Mouse (Mus musculus) limb, embryonic 11.5 days (tissue): Measurements from ENCODE around the gene Gabarap. TPM values are rescaled to one million over a fixed set of nuclear protein-coding genes. Genes with fewer than 3 reads are reported as not detected.
A peak's percentile ranks its signal among the peaks of the same experiment; 100 is the strongest.
"Not testable (repeated sequence)": the region's sequence is repeated elsewhere in the genome, so short reads cannot be mapped to it uniquely, and the experiment has no call there.

Source experiments
- ATAC-seq: fragments of 200-750 bp; cut with Nextera tagmentation; 2 replicates; pipeline ENCODE4 v1.8.0; 2017; ENCODE audit warnings: low read depth; ENCODE audit not compliant: insufficient number of reproducible peaks, low FRiP score, low TSS enrichment
- DNase-seq: peaks from one replicate; pipeline ENCODE4 v3.0.0-alpha.2; 2015; ENCODE audit warnings: low spot score
- H3K27ac ChIP-seq: fragments of 300-500 bp; sonication (generic); replicated peaks from 2 replicates; pipeline ENCODE4 v1.5.1; 2014; ENCODE audit warnings: low read depth, mild to moderate bottlenecking, low read length
- H3K27me3 ChIP-seq: fragments of 300-500 bp; sonication (generic); 2 replicates; pipeline ENCODE4 v1.6.1; 2014; ENCODE audit warnings: mild to moderate bottlenecking, low read length, mixed read lengths; ENCODE audit not compliant: control insufficient read depth, insufficient read depth
- H3K36me3 ChIP-seq: fragments of 300-500 bp; sonication (generic); 2 replicates; pipeline ENCODE4 v1.6.1; 2014; ENCODE audit warnings: mild to moderate bottlenecking, low read length, moderate library complexity, mixed read lengths; ENCODE audit not compliant: control insufficient read depth, insufficient read depth
- H3K4me1 ChIP-seq: fragments of 300-500 bp; sonication (generic); 2 replicates; pipeline ENCODE4 v1.6.1; 2014; ENCODE audit warnings: low read length, mixed read lengths; ENCODE audit not compliant: control insufficient read depth, insufficient read depth
- H3K4me2 ChIP-seq: fragments of 300-500 bp; sonication (generic); 2 replicates; pipeline ENCODE4 v1.6.1; 2014; ENCODE audit warnings: low read depth, mild to moderate bottlenecking, moderate library complexity; ENCODE audit not compliant: severe bottlenecking
- H3K4me3 ChIP-seq: fragments of 300-500 bp; sonication (generic); 2 replicates; pipeline ENCODE4 v1.5.1; 2014; ENCODE audit warnings: low read depth, low read length
- H3K9ac ChIP-seq: fragments of 300-500 bp; sonication (generic); 2 replicates; pipeline ENCODE4 v1.6.1; 2014; ENCODE audit warnings: mild to moderate bottlenecking, low read length
- H3K9me3 ChIP-seq: fragments of 300-500 bp; sonication (generic); 2 replicates; pipeline ENCODE4 v1.6.1; 2016; ENCODE audit warnings: low read length; ENCODE audit not compliant: control insufficient read depth
- WGBS: fragments of 180-500 bp; shearing (Covaris S2); extraction: QIAGEN DNeasy Blood & Tissue Kit; methylation state at CpG from one replicate; pipeline ENCODE4 v1.1.7; 2014; 5-methylcytosine and 5-hydroxymethylcytosine counted together
- polyA plus RNA-seq: library from polyadenylated mRNA; unstranded; fragments of >200 nt; fragmentation: Nextera tagmentation; extraction: Ambion mirVana; gene quantifications from 2 replicates; pipeline ENCODE4 v1.2.1, GENCODE M21; 2014

Gene Gabarap
- polyA plus RNA-seq, 1 experiment from 2014 or later, result 432 TPM

GRCm38 (mm10) chr11:69952274-69952673 lies 38.7 kb upstream of the Gabarap start:
- ATAC-seq, result no peak
- no peaks in the 10 kb centered on the region for H3K27me3 ChIP-seq
- no peaks in the 10 kb centered on the region for H3K9me3 ChIP-seq
- no peaks in the 10 kb centered on the region for H3K36me3 ChIP-seq
- H3K4me2 ChIP-seq, result no peak overlapping the region
- no peak overlapping the region for H3K4me3 ChIP-seq
- no peak overlapping the region for H3K27ac ChIP-seq
- H3K4me1 ChIP-seq, result peaks cover 3% of the 10 kb centered on the region; the same call in 1 of the 2 replicates
- DNase-seq, result no peak
- H3K9ac ChIP-seq, result no peak overlapping the region
- WGBS, result 63% methylated on average over 1 of the region's 1 CpGs

- 78% methylated on average over 11 of the region's 11 CpGs for WGBS
- H3K36me3 ChIP-seq, result no peaks in the 10 kb centered on the region
- no peak overlapping the region for H3K27ac ChIP-seq
- H3K9me3 ChIP-seq, result no peaks in the 10 kb centered on the region
- no peak for ATAC-seq
- no peaks in the 10 kb centered on the region for H3K27me3 ChIP-seq
- no peak for DNase-seq
- no peaks in the 10 kb centered on the region for H3K4me1 ChIP-seq
- no peak overlapping the region for H3K4me3 ChIP-seq
- H3K4me2 ChIP-seq, result no peak overlapping the region
- H3K9ac ChIP-seq, result no peak overlapping the region
These were observed 37.6 kb upstream of the Gabarap start for GRCm38 (mm10) chr11:69953267-69953915.

GRCm38 (mm10) chr11:69955618-69956017 lies 35.3 kb upstream of the Gabarap start:
- H3K27me3 ChIP-seq, H3K27ac ChIP-seq, H3K4me1 ChIP-seq, DNase-seq, H3K4me2 ChIP-seq, H3K4me3 ChIP-seq, H3K9ac ChIP-seq, H3K36me3 ChIP-seq, ATAC-seq, H3K9me3 ChIP-seq: not testable (repeated sequence)
- 77% methylated on average over 3 of the region's 4 CpGs for WGBS

- Histone ChIP-seq H3K4me1 (no peaks in the 10 kb centered on the region), H3K36me3 (no peaks in the 10 kb centered on the region), H3K9me3 (no peaks in the 10 kb centered on the region), H3K4me2 (no peak overlapping the region), H3K27me3 (no peaks in the 10 kb centered on the region), H3K4me3 (no peak overlapping the region), H3K9ac (no peak overlapping the region), H3K27ac (no peak overlapping the region)
- no peak for ATAC-seq
- WGBS, result 71% methylated on average over 1 of the region's 1 CpGs
- no peak for DNase-seq
These were observed 34.7 kb upstream of the Gabarap start for GRCm38 (mm10) chr11:69956218-69956617.

- ATAC-seq, result no peak
- H3K36me3 ChIP-seq, result no peaks in the 10 kb centered on the region
- no peak overlapping the region for H3K4me2 ChIP-seq
- no peaks in the 10 kb centered on the region for H3K4me1 ChIP-seq
- WGBS, result 31% methylated on average over 5 of the region's 5 CpGs
- H3K27ac ChIP-seq, result no peak overlapping the region
- no peak for DNase-seq
- H3K9me3 ChIP-seq, result no peaks in the 10 kb centered on the region
- no peak overlapping the region for H3K9ac ChIP-seq
- no peak overlapping the region for H3K4me3 ChIP-seq
- peaks cover 30% of the 10 kb centered on the region for H3K27me3 ChIP-seq
These were observed 30.3 kb upstream of the Gabarap start for GRCm38 (mm10) chr11:69960616-69961015.

- DNase-seq (no peak), ATAC-seq (no peak)
- Histone ChIP-seq H3K4me2 (no peak overlapping the region), H3K4me3 (no peak overlapping the region), H3K27ac (no peak overlapping the region), H3K36me3 (no peaks in the 10 kb centered on the region), H3K9me3 (no peaks in the 10 kb centered on the region), H3K27me3 (peaks cover 42% of the 10 kb centered on the region), H3K9ac (no peak overlapping the region), H3K4me1 (no peaks in the 10 kb centered on the region; the same call in 1 of the 2 replicates)
- 44% methylated on average over 5 of the region's 5 CpGs for WGBS
These were observed 29.1 kb upstream of the Gabarap start for GRCm38 (mm10) chr11:69961841-69962240.

- H3K36me3 ChIP-seq, result peaks cover under 1% of the 10 kb centered on the region; the same call in 1 of the 2 replicates
- ATAC-seq (no peak), DNase-seq (peak; percentile 39)
- no peaks in the 10 kb centered on the region; the same call in 1 of the 2 replicates for H3K4me1 ChIP-seq
- H3K9ac ChIP-seq, result no peak within 1 kb of the TSS
- 10% methylated on average over 23 of the region's 24 CpGs for WGBS
- no peak within 1 kb of the TSS for H3K27ac ChIP-seq
- H3K27me3 ChIP-seq, result peaks cover 53% of the 10 kb centered on the region
- H3K9me3 ChIP-seq, result no peaks in the 10 kb centered on the region
- 0 out of 2 replicates have a peak within 1 kb of the TSS, but pooled peaks have one; percentile 0 for H3K4me3 ChIP-seq
- H3K4me2 ChIP-seq, result peak within 1 kb of the TSS; percentile 29; the same call in 1 of the 2 replicates
These were observed 26.2 kb upstream of the Gabarap start, which contains the start of gene Cldn7 for GRCm38 (mm10) chr11:69964650-69965270. Gene Cldn7 (plus strand): TSS chr11:69964779.

GRCm38 (mm10) chr11:69965271-69966005 lies 25.5 kb upstream of the Gabarap start:
- peak overlapping the region; percentile 24 for H3K4me3 ChIP-seq
- peaks cover 4% of the 10 kb centered on the region; the same call in 1 of the 2 replicates for H3K36me3 ChIP-seq
- WGBS, result 3% methylated on average over 49 of the region's 49 CpGs
- H3K9me3 ChIP-seq, result no peaks in the 10 kb centered on the region
- H3K4me2 ChIP-seq, result peak overlapping the region; percentile 56
- H3K9ac ChIP-seq, result no peak overlapping the region
- peak; percentile 49 for DNase-seq
- ATAC-seq, result no peak
- H3K27ac ChIP-seq, result no peak overlapping the region
- H3K4me1 ChIP-seq, result no peaks in the 10 kb centered on the region; the same call in 1 of the 2 replicates
- peaks cover 53% of the 10 kb centered on the region for H3K27me3 ChIP-seq
